Mouse (Mus musculus): Measurements from ENCODE around the gene Speer4f2. TPM values are rescaled to one million over a fixed set of nuclear protein-coding genes. Genes with fewer than 3 reads are reported as not detected.

Speer4f2 gene
- not detected for total RNA-seq (2023)

DNA sequence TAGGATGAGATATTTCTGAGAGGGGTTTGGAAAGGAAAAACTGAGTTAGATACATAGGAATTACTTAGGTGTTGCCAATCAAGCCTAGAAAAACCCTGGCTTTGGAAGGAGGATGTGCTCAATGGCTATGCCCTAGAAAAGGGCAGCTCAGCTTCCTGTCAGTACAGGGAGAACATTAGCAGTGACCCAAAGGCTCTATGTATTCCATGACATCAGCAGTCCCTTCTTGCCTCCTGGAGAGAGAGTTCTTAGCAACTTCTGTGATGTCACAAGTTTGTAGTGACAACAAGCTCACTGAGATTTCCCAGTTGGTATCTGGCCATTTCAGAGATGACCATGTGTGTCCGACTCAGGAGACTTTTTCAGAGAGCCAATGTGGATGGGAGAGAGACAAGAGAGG, at the start of gene Speer4f2:
Speer4f2 (plus strand) TSS at position 301 of the 400 bp plus-strand sequence.

Other genes with a start within 250 kb of the Speer4f2 start
- gene Speer4f1, start 102.9 kb downstream of the Speer4f2 start, total RNA-seq (2023): not detected
- not detected for gene Sema3c, start 201.1 kb downstream of the Speer4f2 start, total RNA-seq (2023)